Mouse (Mus musculus) midbrain, embryonic 16.5 days (tissue): ENCODE measurements around the gene Dpep2nb. TPM values are rescaled to one million over a fixed set of nuclear protein-coding genes. Genes with fewer than 3 reads are reported as not detected.

Experiments
- ATAC-seq: fragments of 200-750 bp; cut with Nextera tagmentation; 2 replicates; pipeline ENCODE4 v1.8.0; 2017; ENCODE audit warnings: moderate TSS enrichment
- H3K27ac ChIP-seq: fragments of 300-500 bp; sonication (generic); 2 replicates; pipeline ENCODE4 v1.5.1; 2014; ENCODE audit warnings: mild to moderate bottlenecking, low read length, mixed read lengths
- H3K27me3 ChIP-seq: fragments of 300-500 bp; sonication (generic); 2 replicates; pipeline ENCODE4 v1.6.1; 2014; ENCODE audit warnings: low read depth, low read length, mixed read lengths; ENCODE audit not compliant: control insufficient read depth, insufficient read depth
- H3K36me3 ChIP-seq: fragments of 300-500 bp; sonication (generic); 2 replicates; pipeline ENCODE4 v1.6.1; 2014; ENCODE audit warnings: mild to moderate bottlenecking, low read length, moderate library complexity, mixed read lengths; ENCODE audit not compliant: control insufficient read depth, insufficient read depth
- H3K4me1 ChIP-seq: fragments of 300-500 bp; sonication (generic); 2 replicates; pipeline ENCODE4 v1.6.1; 2014; ENCODE audit warnings: mild to moderate bottlenecking, low read length, mixed read lengths; ENCODE audit not compliant: control insufficient read depth, insufficient read depth
- H3K4me2 ChIP-seq: fragments of 300-500 bp; sonication (generic); 2 replicates; pipeline ENCODE4 v1.6.1; 2014; ENCODE audit warnings: mild to moderate bottlenecking, low read length, mixed read lengths
- H3K4me3 ChIP-seq: fragments of 300-500 bp; sonication (generic); 2 replicates; pipeline ENCODE4 v1.5.1; 2014; ENCODE audit warnings: low read depth, mild to moderate bottlenecking, low read length, moderate library complexity, mixed read lengths
- H3K9ac ChIP-seq: fragments of 300-500 bp; sonication (generic); 2 replicates; pipeline ENCODE4 v1.6.1; 2014; ENCODE audit warnings: low read depth, low read length, mixed read lengths
- H3K9me3 ChIP-seq: fragments of 300-500 bp; sonication (generic); replicated peaks from 2 replicates; pipeline ENCODE4 v1.6.1; 2014; ENCODE audit warnings: mild to moderate bottlenecking, low read length, mixed read lengths; ENCODE audit not compliant: control insufficient read depth, poor library complexity, severe bottlenecking
- WGBS: fragments of 180-500 bp; shearing (Covaris S2); extraction: QIAGEN DNeasy Blood & Tissue Kit; methylation state at CpG from one replicate; pipeline ENCODE4 v1.1.7; 2014; 5-methylcytosine and 5-hydroxymethylcytosine counted together
- polyA plus RNA-seq: library from polyadenylated mRNA; unstranded; fragments of >200 nt; fragmentation: Nextera tagmentation; extraction: Ambion mirVana; gene quantifications from 2 replicates; pipeline ENCODE4 v1.2.1, GENCODE M21; 2015

The Dpep2nb gene
- 0.25 TPM in 1 of 2 replicates, not detected in the other for polyA plus RNA-seq

DNA sequence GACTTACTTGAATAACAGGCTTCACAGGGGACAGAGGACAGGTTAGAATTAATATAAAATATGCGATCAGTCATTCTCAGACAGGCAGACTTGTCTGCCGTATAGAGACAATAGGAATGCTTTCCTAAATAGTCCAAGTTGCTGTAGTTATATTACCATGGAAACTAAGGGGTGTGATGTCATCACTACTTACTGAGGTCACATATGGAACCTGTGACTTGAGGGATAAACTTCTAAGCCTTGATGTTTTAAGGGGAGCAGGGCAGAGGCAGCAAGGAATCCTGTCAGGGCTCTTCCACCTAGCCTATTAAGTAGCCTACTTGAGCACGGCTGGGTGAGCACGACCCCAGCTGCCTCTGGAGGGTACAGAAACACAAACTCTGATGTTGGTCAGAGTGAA is at the start of gene Dpep2nb:
Dpep2nb (minus strand) TSS at position 101 of the 400 bp plus-strand sequence.
- H3K4me3 ChIP-seq: no peak within 1 kb of the TSS
- no peak within 1 kb of the TSS for H3K9ac ChIP-seq
- H3K9me3 ChIP-seq: no peaks in the 10 kb centered on the region
- H3K27ac ChIP-seq: no peak within 1 kb of the TSS
- H3K4me1 ChIP-seq: peaks cover 11% of the 10 kb centered on the region
- no peak within 1 kb of the TSS for H3K4me2 ChIP-seq
- H3K36me3 ChIP-seq: no peaks in the 10 kb centered on the region
- ATAC-seq: no peak
- no peaks in the 10 kb centered on the region for H3K27me3 ChIP-seq
- 76% methylated on average over 4 of the region's 4 CpGs for WGBS

DNA sequence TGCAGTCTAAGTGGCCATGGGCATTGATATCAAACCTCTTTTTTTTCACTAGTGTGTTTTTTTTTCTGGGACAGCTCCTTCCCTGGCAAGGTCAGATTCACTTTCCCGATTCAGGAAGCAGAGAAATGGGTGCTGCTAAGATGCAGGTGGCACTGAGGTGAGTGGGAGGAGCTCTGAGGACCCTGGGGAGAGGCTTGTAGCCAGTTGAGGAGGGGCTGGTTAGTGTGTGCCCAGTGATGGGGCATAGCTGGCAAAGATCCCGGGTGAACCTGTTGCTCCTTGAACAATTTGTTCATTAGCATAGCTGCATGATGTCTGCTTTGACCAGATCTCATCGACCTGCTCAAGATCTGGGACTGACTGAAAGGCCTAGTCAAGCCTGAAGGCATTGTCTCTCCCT is 49.3 kb upstream of the Dpep2nb start:
- WGBS: 50% methylated on average over 3 of the region's 3 CpGs
- no peak for ATAC-seq

DNA sequence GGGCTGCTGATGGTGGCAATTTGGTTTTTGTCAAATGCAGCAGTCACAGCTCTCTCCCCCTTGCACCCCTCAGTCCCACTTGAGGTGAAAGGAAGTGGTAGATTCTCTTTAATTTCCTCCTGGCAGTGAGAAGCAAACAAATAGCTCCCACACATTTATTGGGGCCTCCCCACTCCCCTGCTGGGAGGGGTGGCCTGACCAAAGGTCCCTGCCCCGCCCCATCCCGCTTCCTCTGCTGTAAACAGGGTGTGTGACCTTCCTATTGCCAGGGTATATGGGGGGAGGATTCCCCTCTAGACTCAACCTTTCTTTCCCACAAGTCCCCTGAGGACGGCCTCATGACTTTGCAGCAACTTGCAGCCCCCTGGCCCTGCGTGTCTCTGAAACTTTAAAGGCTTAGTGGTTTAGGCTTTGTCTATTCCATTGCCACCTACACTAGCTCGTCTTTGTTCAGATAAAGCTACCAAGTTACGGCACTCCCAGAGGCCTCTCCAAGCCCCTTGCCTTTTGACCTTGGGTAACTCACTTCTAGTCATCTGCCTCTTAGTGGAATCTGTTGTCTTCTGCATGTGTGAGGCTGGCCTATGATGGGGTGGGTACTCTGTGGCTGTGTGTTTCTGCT is 48.5 kb upstream of the Dpep2nb start:
- H3K9ac ChIP-seq: no peak overlapping the region
- no peak overlapping the region for H3K27ac ChIP-seq
- H3K9me3 ChIP-seq: no peaks in the 10 kb centered on the region
- 76% methylated on average over 6 of the region's 6 CpGs for WGBS
- H3K4me1 ChIP-seq: peaks cover 5% of the 10 kb centered on the region; the same call in 1 of the 2 replicates
- no peaks in the 10 kb centered on the region for H3K27me3 ChIP-seq
- no peak for ATAC-seq
- H3K4me2 ChIP-seq: no peak overlapping the region
- no peak overlapping the region for H3K4me3 ChIP-seq
- H3K36me3 ChIP-seq: peaks cover 16% of the 10 kb centered on the region

More for the DNA sequence above, 49.3 kb upstream of the Dpep2nb start:
- H3K27ac ChIP-seq: no peak overlapping the region
- no peaks in the 10 kb centered on the region for H3K9me3 ChIP-seq
- H3K9ac ChIP-seq: no peak overlapping the region
- H3K4me2 ChIP-seq: no peak overlapping the region
- peaks cover 12% of the 10 kb centered on the region for H3K36me3 ChIP-seq
- H3K4me3 ChIP-seq: no peak overlapping the region
- no peaks in the 10 kb centered on the region for H3K27me3 ChIP-seq
- H3K4me1 ChIP-seq: peaks cover 5% of the 10 kb centered on the region; the same call in 1 of the 2 replicates

DNA sequence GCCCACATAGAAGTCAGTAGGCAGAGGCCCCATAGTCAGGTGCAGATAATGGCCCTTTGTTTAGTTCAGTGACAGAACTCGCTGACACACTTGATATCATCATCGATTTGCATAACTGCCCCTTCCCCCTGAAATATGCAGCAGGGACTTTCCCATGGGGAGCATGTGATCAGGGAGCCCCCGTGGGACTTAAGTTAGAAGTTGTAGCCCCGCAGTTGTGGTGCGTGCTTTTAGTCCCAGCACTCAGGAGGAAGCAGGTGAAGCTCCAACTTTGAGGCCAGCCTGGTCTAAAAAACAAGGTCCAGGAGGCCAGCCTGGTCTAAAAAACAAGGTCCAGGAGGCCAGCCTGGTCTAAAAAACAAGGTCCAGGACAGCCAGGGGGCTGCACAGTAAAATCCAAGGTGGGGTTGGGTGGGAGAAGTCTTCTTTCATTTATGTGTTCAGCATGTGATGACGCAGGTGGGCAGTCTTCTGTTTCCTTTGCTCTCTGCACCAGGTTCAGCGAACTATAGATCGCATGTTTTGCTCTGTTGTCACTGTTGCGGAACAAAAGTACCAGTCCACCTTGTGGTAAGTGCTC is 46.8 kb upstream of the Dpep2nb start:
- no peak overlapping the region for H3K27ac ChIP-seq
- H3K9me3 ChIP-seq: no peaks in the 10 kb centered on the region
- H3K9ac ChIP-seq: no peak overlapping the region
- no peak overlapping the region for H3K4me3 ChIP-seq
- 93% methylated on average over 9 of the region's 9 CpGs for WGBS
- no peaks in the 10 kb centered on the region for H3K27me3 ChIP-seq
- ATAC-seq: no peak
- H3K36me3 ChIP-seq: peaks cover 16% of the 10 kb centered on the region
- H3K4me2 ChIP-seq: no peak overlapping the region
- H3K4me1 ChIP-seq: no peaks in the 10 kb centered on the region

DNA sequence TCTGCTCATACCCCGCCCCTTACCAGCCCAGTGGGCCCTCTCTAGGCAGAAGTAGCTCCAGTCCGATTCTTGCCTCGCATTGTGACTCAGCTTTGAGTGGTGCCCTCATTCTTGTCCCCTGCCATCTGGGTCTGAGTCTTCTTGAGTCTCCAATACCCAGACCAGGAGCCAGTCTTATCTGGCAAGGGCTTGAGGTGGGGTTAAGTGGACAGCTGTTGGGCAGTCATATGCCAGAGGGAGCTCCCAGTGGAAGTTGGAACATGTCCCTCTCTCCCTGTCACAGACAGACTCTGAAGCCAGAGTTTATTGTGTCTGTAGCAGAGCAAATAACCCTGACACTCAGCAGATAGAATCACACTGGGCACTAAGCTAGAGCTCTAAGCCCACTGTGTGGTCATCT is 45.3 kb upstream of the Dpep2nb start:
- no peaks in the 10 kb centered on the region for H3K27me3 ChIP-seq
- peaks cover 16% of the 10 kb centered on the region for H3K36me3 ChIP-seq
- no peak overlapping the region for H3K27ac ChIP-seq
- H3K4me2 ChIP-seq: no peak overlapping the region
- H3K4me1 ChIP-seq: no peaks in the 10 kb centered on the region
- ATAC-seq: no peak
- no peaks in the 10 kb centered on the region for H3K9me3 ChIP-seq
- no peak overlapping the region for H3K4me3 ChIP-seq
- 92% methylated on average over 3 of the region's 3 CpGs for WGBS
- H3K9ac ChIP-seq: no peak overlapping the region

DNA sequence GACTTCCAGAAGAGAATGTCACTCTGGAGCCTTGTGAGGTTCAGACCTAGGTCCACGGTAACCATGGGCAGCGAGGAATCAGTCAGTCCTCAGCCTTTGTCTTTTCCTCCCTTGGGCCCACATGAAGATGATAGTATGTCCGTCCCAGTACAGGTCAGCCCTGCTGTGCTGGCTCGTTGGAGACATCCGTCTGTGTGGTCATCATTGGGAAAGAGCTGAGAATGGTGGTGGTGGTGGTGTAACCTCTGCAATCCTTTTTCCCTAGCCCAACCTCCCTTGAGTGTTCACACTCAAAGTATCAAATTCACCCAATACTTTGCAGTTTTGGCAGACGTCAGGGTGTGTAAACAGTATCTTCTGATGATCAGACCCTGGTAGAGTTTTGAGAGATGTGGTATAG is 44.1 kb upstream of the Dpep2nb start:
- Histone ChIP-seq H3K4me3 (no peak overlapping the region), H3K36me3 (peaks cover 16% of the 10 kb centered on the region), H3K4me1 (no peaks in the 10 kb centered on the region), H3K27ac (no peak overlapping the region), H3K9ac (no peak overlapping the region), H3K27me3 (no peaks in the 10 kb centered on the region), H3K4me2 (no peak overlapping the region), H3K9me3 (no peaks in the 10 kb centered on the region)
- 86% methylated on average over 6 of the region's 6 CpGs for WGBS
- ATAC-seq: no peak

DNA sequence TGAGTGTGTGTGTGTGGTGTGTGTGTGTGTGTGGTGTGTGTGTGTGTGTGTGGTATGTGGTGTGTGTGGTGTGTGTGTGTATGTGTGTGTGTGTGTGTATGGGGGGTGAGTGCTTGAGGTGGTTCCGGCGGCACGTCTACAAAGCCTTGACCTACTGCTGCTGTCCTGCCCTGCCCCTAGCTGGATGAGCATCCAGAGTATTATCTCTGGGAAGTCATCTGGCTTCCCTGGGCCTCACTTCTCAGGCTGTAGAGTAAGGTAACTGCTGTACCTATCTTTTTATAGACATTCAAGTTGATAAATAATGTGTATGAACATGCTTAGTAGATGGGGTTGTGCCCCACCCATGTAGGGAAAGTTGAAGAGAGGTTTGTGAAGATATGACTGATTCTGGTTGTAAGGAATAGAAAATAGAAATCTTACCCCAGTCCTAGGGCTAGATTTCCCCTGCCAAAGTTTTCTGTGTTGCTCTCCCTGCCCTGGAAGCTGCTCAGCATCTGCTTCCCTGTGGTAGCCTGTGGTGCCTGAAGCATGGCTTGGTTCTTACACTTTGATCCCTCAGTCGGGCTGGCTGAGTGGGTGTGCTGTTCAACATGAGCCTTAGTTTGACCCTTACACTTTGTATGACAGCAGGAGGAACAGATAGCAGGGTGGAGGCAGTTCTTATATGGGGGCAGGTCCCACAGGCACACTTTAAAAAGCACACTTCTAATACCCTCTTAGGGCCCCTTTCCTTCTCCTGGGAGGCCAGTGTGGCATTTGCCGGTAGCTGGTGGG is 42.3 kb upstream of the Dpep2nb start:
- Histone ChIP-seq H3K27ac (no peak overlapping the region), H3K9me3 (no peaks in the 10 kb centered on the region), H3K4me1 (no peaks in the 10 kb centered on the region), H3K4me3 (no peak overlapping the region), H3K36me3 (peaks cover 8% of the 10 kb centered on the region), H3K9ac (no peak overlapping the region), H3K4me2 (no peak overlapping the region), H3K27me3 (no peaks in the 10 kb centered on the region)
- WGBS: 83% methylated on average over 5 of the region's 5 CpGs
- ATAC-seq: no peak

DNA sequence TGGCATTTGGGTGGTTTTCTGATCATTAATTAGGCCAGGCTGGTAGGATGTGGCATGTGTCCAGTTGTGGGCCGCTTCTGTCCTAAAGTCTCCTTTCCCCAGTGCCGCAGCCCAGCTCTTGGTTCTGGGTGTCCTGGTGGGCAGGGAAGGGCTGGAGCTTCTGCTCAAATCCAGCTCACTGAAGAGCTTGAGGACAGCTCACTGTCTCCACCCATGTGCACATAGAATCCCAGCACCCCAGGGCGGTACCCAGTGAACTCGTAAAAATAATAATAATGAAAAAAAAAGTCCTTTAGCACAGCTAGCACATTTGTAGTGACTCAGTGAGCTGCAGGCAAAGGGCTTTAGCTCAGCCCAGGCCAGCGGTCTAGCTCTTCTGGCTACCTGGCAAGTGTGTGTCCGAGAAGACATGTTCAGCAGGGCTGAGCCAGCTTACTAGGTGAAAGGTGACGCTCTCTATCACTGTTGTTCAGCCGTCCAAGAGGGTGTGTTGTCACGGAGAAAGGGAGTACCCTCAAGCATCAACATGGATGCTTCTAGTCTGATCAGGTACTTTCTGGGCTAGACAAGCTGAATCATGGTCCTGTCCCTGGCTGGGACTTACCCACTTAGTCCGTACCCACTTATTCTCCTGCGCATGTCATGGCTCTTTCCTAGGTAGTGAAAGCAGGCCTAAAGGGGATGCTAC is 41.2 kb upstream of the Dpep2nb start:
- Histone ChIP-seq H3K9ac (no peak overlapping the region), H3K4me1 (no peaks in the 10 kb centered on the region), H3K27me3 (no peaks in the 10 kb centered on the region), H3K27ac (no peak overlapping the region), H3K4me2 (no peak overlapping the region), H3K4me3 (no peak overlapping the region), H3K9me3 (no peaks in the 10 kb centered on the region), H3K36me3 (peaks cover 6% of the 10 kb centered on the region)
- WGBS: 96% methylated on average over 11 of the region's 11 CpGs
- ATAC-seq: no peak
